Mouse (Mus musculus): Measurements from ENCODE around the gene Micu1.

GRCm38 (mm10) chr10:59873613-59874012 is 171.3 kb downstream of the Micu1 start:
- TF ChIP-seq CTCF (IDR thresholded peaks at IDR 0.05; ENCODE audit: low read depth, low read length): no peak
- no peak for TF ChIP-seq POLR2A (IDR thresholded peaks at IDR 0.05; ENCODE audit: borderline replicate concordance, low read depth, low read length)

All from bone marrow macrophage, adult 2 months (primary cell).